Comparison of ENCODE assay signal across 52 mouse cellular contexts in genomic region chr9:20211477-20211876, GRCm38 (mm10). TPM values are rescaled to one million over a fixed set of nuclear protein-coding genes. Genes with fewer than 3 reads are reported as not detected.
"Had no signal": no experiment of that assay in that cellular context is flagged by ENCODE, and none has a peak within 500 bp of the region (broad histone marks: within the 10 kb centered on the region; RNA-seq: fewer than 3 reads in every experiment).

No protein-coding gene starts in this region.

- H3K27ac ChIP-seq: heart, embryonic 10.5 days; heart, embryonic 13.5 days; heart, embryonic 15.5 days; hindbrain, embryonic 10.5 days; hindbrain, embryonic 12.5 days; hindbrain, embryonic 13.5 days; hindbrain, embryonic 14.5 days; hindbrain, embryonic 15.5 days; hindbrain, postnatal 0 days; intestine, embryonic 15.5 days; kidney, embryonic 15.5 days; kidney, postnatal 0 days; layer of hippocampus, adult 2 months; left cerebral cortex, adult 2 months had no signal

- H3K4me1 ChIP-seq: heart, embryonic 10.5 days; heart, embryonic 12.5 days; heart, embryonic 13.5 days; heart, embryonic 15.5 days; hindbrain, embryonic 10.5 days; hindbrain, embryonic 12.5 days; hindbrain, embryonic 13.5 days; hindbrain, embryonic 15.5 days; intestine, embryonic 15.5 days; kidney, embryonic 15.5 days had no signal

- H3K4me3 ChIP-seq: heart, embryonic 10.5 days; heart, embryonic 12.5 days; heart, embryonic 13.5 days; heart, embryonic 15.5 days; hindbrain, embryonic 10.5 days; hindbrain, embryonic 12.5 days; hindbrain, embryonic 13.5 days; hindbrain, embryonic 15.5 days; intestine, embryonic 15.5 days; kidney, embryonic 15.5 days; layer of hippocampus, adult 2 months; left cerebral cortex, adult 2 months had no signal

- H3K27me3 ChIP-seq: heart, embryonic 12.5 days; heart, embryonic 13.5 days; heart, embryonic 15.5 days; hindbrain, embryonic 12.5 days; hindbrain, embryonic 13.5 days; hindbrain, embryonic 15.5 days; intestine, embryonic 15.5 days; kidney, embryonic 15.5 days had no signal

- H3K9me3 ChIP-seq: heart, embryonic 10.5 days; heart, embryonic 15.5 days; intestine, embryonic 15.5 days; kidney, embryonic 15.5 days had no signal

- H3K9ac ChIP-seq: heart, embryonic 12.5 days; heart, embryonic 13.5 days; heart, embryonic 15.5 days; hindbrain, embryonic 12.5 days; hindbrain, embryonic 13.5 days; hindbrain, embryonic 14.5 days; hindbrain, embryonic 15.5 days; intestine, embryonic 15.5 days; kidney, embryonic 15.5 days had no signal

- H3K36me3 ChIP-seq: heart, embryonic 10.5 days; heart, embryonic 12.5 days; heart, embryonic 13.5 days; heart, embryonic 15.5 days; hindbrain, embryonic 10.5 days; hindbrain, embryonic 12.5 days; hindbrain, embryonic 13.5 days; hindbrain, embryonic 15.5 days; intestine, embryonic 15.5 days; kidney, embryonic 15.5 days had no signal

- DNase-seq: heart, postnatal 10 days; heart, postnatal 14 days; heart, postnatal 36 days; heart, postnatal 4 days; kidney, adult 11 months; kidney, adult 18-20 months; kidney, adult 2 months; kidney, adult 8-10 months; kidney, adult 9 months; kidney, postnatal 10 days; kidney, postnatal 14 days; kidney, postnatal 25 days; kidney, postnatal 36 days; kidney, postnatal 4 days; layer of hippocampus, adult 9-11 months; layer of hippocampus, postnatal 36 days had no signal

RNA-seq across cellular contexts. Expression of gene Olfr871, which starts 0.5 kb away (rescaled TPM):
- total RNA-seq: heart, postnatal 10 days; heart, postnatal 14 days; heart, postnatal 25 days; heart, postnatal 36 days; heart, postnatal 4 days; hematopoietic stem cell, adult 5-6 weeks; hindbrain, postnatal 0 days; layer of hippocampus, adult 18-20 months; layer of hippocampus, adult 2 months; layer of hippocampus, adult 8-10 months; layer of hippocampus, postnatal 10 days; layer of hippocampus, postnatal 14 days; layer of hippocampus, postnatal 25 days; layer of hippocampus, postnatal 36 days; left cerebral cortex, adult 18-20 months; left cerebral cortex, adult 2 months had no signal
- polyA plus RNA-seq: heart, embryonic 10.5 days; heart, embryonic 11.5 days; heart, embryonic 12.5 days; heart, embryonic 13.5 days; heart, embryonic 14.5 days; heart, embryonic 15.5 days; heart, embryonic 16.5 days; heart, postnatal 0 days; hindbrain, embryonic 10.5 days; hindbrain, embryonic 11.5 days; hindbrain, embryonic 12.5 days; hindbrain, embryonic 13.5 days; hindbrain, embryonic 14.5 days; hindbrain, embryonic 15.5 days; hindbrain, embryonic 16.5 days; hindbrain, postnatal 0 days; inflammation-experienced regulatory T-cells, adult 6 months; intestine, embryonic 14.5 days; intestine, embryonic 15.5 days; intestine, embryonic 16.5 days; intestine, postnatal 0 days; kidney, adult 2 months; kidney, embryonic 14.5 days; kidney, embryonic 15.5 days; kidney, embryonic 16.5 days; kidney, postnatal 0 days; large intestine, adult 2 months had no signal

RNA-seq across cellular contexts. Expression of gene Olfr872, which starts 25.4 kb away (rescaled TPM):
- total RNA-seq: heart, postnatal 10 days; heart, postnatal 14 days; heart, postnatal 25 days; heart, postnatal 36 days; heart, postnatal 4 days; hematopoietic stem cell, adult 5-6 weeks; hindbrain, postnatal 0 days; layer of hippocampus, adult 18-20 months; layer of hippocampus, adult 2 months; layer of hippocampus, adult 8-10 months; layer of hippocampus, postnatal 10 days; layer of hippocampus, postnatal 14 days; layer of hippocampus, postnatal 25 days; layer of hippocampus, postnatal 36 days; left cerebral cortex, adult 18-20 months; left cerebral cortex, adult 2 months had no signal
- polyA plus RNA-seq: heart, embryonic 10.5 days; heart, embryonic 11.5 days; heart, embryonic 12.5 days; heart, embryonic 13.5 days; heart, embryonic 14.5 days; heart, embryonic 15.5 days; heart, embryonic 16.5 days; heart, postnatal 0 days; hindbrain, embryonic 10.5 days; hindbrain, embryonic 11.5 days; hindbrain, embryonic 12.5 days; hindbrain, embryonic 13.5 days; hindbrain, embryonic 14.5 days; hindbrain, embryonic 15.5 days; hindbrain, embryonic 16.5 days; hindbrain, postnatal 0 days; inflammation-experienced regulatory T-cells, adult 6 months; intestine, embryonic 14.5 days; intestine, embryonic 15.5 days; intestine, embryonic 16.5 days; intestine, postnatal 0 days; kidney, adult 2 months; kidney, embryonic 14.5 days; kidney, embryonic 15.5 days; kidney, embryonic 16.5 days; kidney, postnatal 0 days; large intestine, adult 2 months had no signal

RNA-seq across cellular contexts. Expression of gene Olfr870, which starts 37.6 kb away (rescaled TPM):
- total RNA-seq: heart, postnatal 10 days; heart, postnatal 14 days; heart, postnatal 25 days; heart, postnatal 36 days; heart, postnatal 4 days; hematopoietic stem cell, adult 5-6 weeks; hindbrain, postnatal 0 days; layer of hippocampus, adult 18-20 months; layer of hippocampus, adult 2 months; layer of hippocampus, adult 8-10 months; layer of hippocampus, postnatal 10 days; layer of hippocampus, postnatal 14 days; layer of hippocampus, postnatal 25 days; layer of hippocampus, postnatal 36 days; left cerebral cortex, adult 18-20 months; left cerebral cortex, adult 2 months had no signal
- polyA plus RNA-seq: heart, embryonic 10.5 days; heart, embryonic 11.5 days; heart, embryonic 12.5 days; heart, embryonic 13.5 days; heart, embryonic 14.5 days; heart, embryonic 15.5 days; heart, embryonic 16.5 days; heart, postnatal 0 days; hindbrain, embryonic 10.5 days; hindbrain, embryonic 11.5 days; hindbrain, embryonic 12.5 days; hindbrain, embryonic 13.5 days; hindbrain, embryonic 14.5 days; hindbrain, embryonic 15.5 days; hindbrain, embryonic 16.5 days; hindbrain, postnatal 0 days; inflammation-experienced regulatory T-cells, adult 6 months; intestine, embryonic 14.5 days; intestine, embryonic 15.5 days; intestine, embryonic 16.5 days; intestine, postnatal 0 days; kidney, adult 2 months; kidney, embryonic 14.5 days; kidney, embryonic 15.5 days; kidney, embryonic 16.5 days; kidney, postnatal 0 days; large intestine, adult 2 months had no signal
